In genomic region chr4:138453753-138454570, GRCm38 (mm10) we compare ENCODE assay signal across 8 mouse cellular contexts. TPM values are rescaled to one million over a fixed set of nuclear protein-coding genes. Genes with fewer than 3 reads are reported as not detected.
DNase-seq lines count a peak whose midpoint lies in the region; ATAC-seq lines count a peak whose summit lies in the region.

Camk2n1 (plus strand) TSS chr4:138454314.

- no peaks in the 10 kb centered on the region for H3K27me3 ChIP-seq in intestine, embryonic 14.5 days (replicated peaks; ENCODE audit: control insufficient read depth, insufficient read depth, low read length)

- peak; percentile 93 for DNase-seq in adrenal gland, adult 2 months
- peak; percentile 77 for DNase-seq in embryo, embryonic 10.5 days (ENCODE audit: low spot score)
- DNase-seq in gastrocnemius, postnatal 25 days: peak; percentile 84
- peak; percentile 90 for DNase-seq in intestine, embryonic 14.5 days (ENCODE audit: low spot score)
- DNase-seq in left cerebral cortex, adult 9 months (ENCODE audit: low spot score in 2 of 2): peak; percentile 73 to 87
- DNase-seq in lung, postnatal 4 days: peak; percentile 86 to 94
- DNase-seq in right cerebral cortex, adult 18-20 months: peak; percentile 92
- DNase-seq in yolk sac, embryonic 10.5 days (ENCODE audit: low spot score): peak; percentile 85

- H3K36me3 ChIP-seq in intestine, embryonic 14.5 days (ENCODE audit: control insufficient read depth, insufficient read depth, low read length): peaks cover 12% of the 10 kb centered on the region; the same call in 1 of the 2 replicates

- H3K4me2 ChIP-seq in intestine, embryonic 14.5 days (ENCODE audit: low read length): peak within 1 kb of the TSS; percentile 94

- no peaks in the 10 kb centered on the region for H3K9me3 ChIP-seq in intestine, embryonic 14.5 days (ENCODE audit: control insufficient read depth, low read length)

- peaks cover 33% of the 10 kb centered on the region for H3K4me1 ChIP-seq in intestine, embryonic 14.5 days (replicated peaks; ENCODE audit: control insufficient read depth, insufficient read depth, low read length)

- H3K4me3 ChIP-seq in intestine, embryonic 14.5 days (ENCODE audit: low read depth, low read length): peak within 1 kb of the TSS; percentile 88

- peak within 1 kb of the TSS; percentile 73 for H3K9ac ChIP-seq in intestine, embryonic 14.5 days (ENCODE audit: low read length)

- H3K27ac ChIP-seq in intestine, embryonic 14.5 days (ENCODE audit: low read depth): peak within 1 kb of the TSS; percentile 86

- peak; percentile 82 for ATAC-seq in intestine, embryonic 14.5 days (replicated peaks; ENCODE audit: low FRiP score, low TSS enrichment, low read depth)

- WGBS in intestine, embryonic 14.5 days: under 1% methylated on average over 51 of the region's 64 CpGs

RNA-seq across cellular contexts. Expression of gene Camk2n1, which starts in this region (rescaled TPM):
- 10 to 100 TPM; 24.4 to 26.4 TPM for total RNA-seq in adrenal gland, adult 2 months (2021)
- 30.9 and 69.4 TPM in 2 replicates for polyA plus RNA-seq in adrenal gland, adult 2 months (2012; rRNA removed)
- 1 to 10 TPM; 4.2 to 5.5 TPM for total RNA-seq in gastrocnemius, postnatal 25 days (2021)
- polyA plus RNA-seq in intestine, embryonic 14.5 days (2014; fragmentation: Nextera tagmentation; extraction: Ambion mirVana): 5.3 and 5.9 TPM in 2 replicates

Comparison
In these comparisons a context has a peak if more than half of its experiments do, and no peak if none do; other contexts are left out.
1. Peak in every context shown above with its lines: DNase-seq, ATAC-seq, H3K4me3 ChIP-seq and H3K27ac ChIP-seq.